Comparison of ENCODE assay signal across 7 mouse cellular contexts in the genomic region with DNA sequence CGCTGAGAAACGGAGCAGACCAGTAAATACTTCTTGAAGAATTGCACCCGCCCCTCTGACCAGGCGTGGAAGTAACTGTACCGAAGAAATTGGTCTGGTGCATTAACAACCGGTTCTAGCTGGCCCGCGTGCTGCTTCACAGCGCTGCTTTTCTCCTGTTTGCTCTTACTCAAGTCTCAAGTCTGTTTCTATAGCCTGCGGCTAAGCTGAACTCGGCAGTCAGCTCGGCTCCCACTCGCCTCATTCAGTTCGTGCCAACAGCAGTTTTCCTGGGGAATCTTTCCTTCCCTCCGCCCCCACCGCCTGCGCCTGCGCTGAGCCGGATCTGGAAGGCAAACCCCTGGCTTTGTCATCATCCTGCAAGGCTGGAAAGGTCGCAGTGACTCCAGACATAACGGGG. TPM values are rescaled to one million over a fixed set of nuclear protein-coding genes. Genes with fewer than 3 reads are reported as not detected.
DNase-seq lines count a peak whose midpoint lies in the region; ATAC-seq and TF ChIP-seq lines count a peak whose summit lies in the region.

No protein-coding gene starts in this region.

- H3K36me3 ChIP-seq in forebrain, embryonic 12.5 days (replicated peaks) = no peaks in the 10 kb centered on the region
- no peaks in the 10 kb centered on the region for H3K36me3 ChIP-seq in heart, embryonic 13.5 days
- H3K36me3 ChIP-seq in kidney, postnatal 0 days (ENCODE audit: insufficient read depth, low read length) = no peaks in the 10 kb centered on the region
- no peaks in the 10 kb centered on the region for H3K36me3 ChIP-seq in liver, embryonic 13.5 days

- H3K9ac ChIP-seq in forebrain, embryonic 12.5 days = peak overlapping the region; percentile 2; the same call in 1 of the 2 replicates
- peak overlapping the region; percentile 73 for H3K9ac ChIP-seq in heart, embryonic 13.5 days
- no peak overlapping the region for H3K9ac ChIP-seq in kidney, postnatal 0 days (ENCODE audit: low read depth, low read length)
- no peak overlapping the region for H3K9ac ChIP-seq in liver, embryonic 13.5 days

- peak overlapping the region; percentile 18; the same call in 1 of the 2 replicates for H3K4me3 ChIP-seq in forebrain, embryonic 12.5 days (replicated peaks)
- peak overlapping the region; percentile 48 for H3K4me3 ChIP-seq in heart, embryonic 13.5 days
- peak overlapping the region; percentile 22 for H3K4me3 ChIP-seq in kidney, postnatal 0 days (replicated peaks; ENCODE audit: low read depth, low read length)
- no peak overlapping the region for H3K4me3 ChIP-seq in liver, embryonic 13.5 days (replicated peaks)
- H3K4me3 ChIP-seq in olfactory bulb, adult 2 months (ENCODE audit: insufficient read depth, low read depth, low read length) = 0 out of 2 replicates have a peak overlapping the region, but pooled peaks have one; percentile 8

- ATAC-seq in forebrain, embryonic 12.5 days (ENCODE audit: low FRiP score) = peak; percentile 62
- no peak for ATAC-seq in heart, embryonic 13.5 days (ENCODE audit: extremely low read depth, insufficient number of reproducible peaks, low FRiP score, low TSS enrichment)
- peak; percentile 67 for ATAC-seq in kidney, postnatal 0 days (replicated peaks; ENCODE audit: low FRiP score, low read depth)
- no peak for ATAC-seq in liver, embryonic 13.5 days (ENCODE audit: low read depth)

- WGBS in forebrain, embryonic 12.5 days = 23% methylated on average over 21 of the region's 21 CpGs
- 15% methylated on average over 21 of the region's 21 CpGs for WGBS in heart, embryonic 13.5 days
- 15% methylated on average over 21 of the region's 21 CpGs for WGBS in kidney, postnatal 0 days
- 32% methylated on average over 21 of the region's 21 CpGs for WGBS in liver, embryonic 13.5 days (ENCODE audit: insufficient replicate concordance)
- WGBS in olfactory bulb, adult 2 months = 4% methylated on average over 21 of the region's 21 CpGs

- H3K27me3 ChIP-seq in forebrain, embryonic 12.5 days = no peaks in the 10 kb centered on the region
- peaks cover 10% of the 10 kb centered on the region; the same call in 1 of the 2 replicates for H3K27me3 ChIP-seq in heart, embryonic 13.5 days (replicated peaks)
- H3K27me3 ChIP-seq in kidney, postnatal 0 days (ENCODE audit: insufficient read depth, low read length) = no peaks in the 10 kb centered on the region
- no peaks in the 10 kb centered on the region for H3K27me3 ChIP-seq in liver, embryonic 13.5 days

- peak overlapping the region; percentile 35 for H3K4me2 ChIP-seq in forebrain, embryonic 12.5 days
- peak overlapping the region; percentile 72 for H3K4me2 ChIP-seq in heart, embryonic 13.5 days
- peak overlapping the region; percentile 55 for H3K4me2 ChIP-seq in kidney, postnatal 0 days (ENCODE audit: low read length)
- peak overlapping the region; percentile 32 for H3K4me2 ChIP-seq in liver, embryonic 13.5 days

- peak; percentile 87 for DNase-seq in brain, adult 2 months (ENCODE audit: low read depth, low spot score)
- peak; percentile 74 for DNase-seq in kidney, postnatal 0 days (ENCODE audit: low spot score)
- DNase-seq in liver, embryonic 13.5 days = no peak
- no peak for DNase-seq in spleen, postnatal 4 days (ENCODE audit: low spot score in 2 of 2)

- no peak for TF ChIP-seq CTCF in kidney, postnatal 0 days (IDR thresholded peaks at IDR 0.05; ENCODE audit: low read depth)
- TF ChIP-seq CTCF in olfactory bulb, adult 2 months (IDR thresholded peaks at IDR 0.05; ENCODE audit: insufficient read depth, low read depth, low read length) = no peak

- H3K27ac ChIP-seq in forebrain, embryonic 12.5 days = peak overlapping the region; percentile 57
- H3K27ac ChIP-seq in heart, embryonic 13.5 days (replicated peaks) = peak overlapping the region; percentile 58; the same call in 1 of the 2 replicates
- H3K27ac ChIP-seq in kidney, postnatal 0 days = no peak overlapping the region; the same call in 1 of the 2 replicates
- H3K27ac ChIP-seq in liver, embryonic 13.5 days = no peak overlapping the region
- H3K27ac ChIP-seq in olfactory bulb, adult 2 months (ENCODE audit: insufficient read depth, low read depth, low read length) = no peak overlapping the region

- peaks cover 4% of the 10 kb centered on the region; the same call in 1 of the 2 replicates for H3K9me3 ChIP-seq in forebrain, embryonic 12.5 days
- no peaks in the 10 kb centered on the region for H3K9me3 ChIP-seq in heart, embryonic 13.5 days
- no peaks in the 10 kb centered on the region for H3K9me3 ChIP-seq in kidney, postnatal 0 days (replicated peaks; ENCODE audit: low read length)
- no peaks in the 10 kb centered on the region; the same call in 1 of the 2 replicates for H3K9me3 ChIP-seq in liver, embryonic 13.5 days (replicated peaks)

- no peak for TF ChIP-seq POLR2A in olfactory bulb, adult 2 months (IDR thresholded peaks at IDR 0.05; ENCODE audit: insufficient read depth, low read depth, low read length)

- H3K4me1 ChIP-seq in forebrain, embryonic 12.5 days = peaks cover 46% of the 10 kb centered on the region
- peaks cover 24% of the 10 kb centered on the region for H3K4me1 ChIP-seq in heart, embryonic 13.5 days
- H3K4me1 ChIP-seq in kidney, postnatal 0 days (replicated peaks; ENCODE audit: insufficient read depth, low read length) = 0 out of 2 replicates have a peak, but pooled peaks cover 10% of the 10 kb centered on the region
- H3K4me1 ChIP-seq in liver, embryonic 13.5 days (replicated peaks) = no peaks in the 10 kb centered on the region; the same call in 1 of the 2 replicates
- peaks cover 11% of the 10 kb centered on the region for H3K4me1 ChIP-seq in olfactory bulb, adult 2 months (ENCODE audit: control insufficient read depth, insufficient read depth, low read length)

RNA-seq across cellular contexts. Expression of gene Bcl9, which starts 14.3 kb away (rescaled TPM):
- polyA plus RNA-seq in forebrain, embryonic 12.5 days (2016; fragmentation: Nextera tagmentation; extraction: Ambion mirVana) = 82.8 and 91.9 TPM in 2 replicates
- 37.7 and 39.9 TPM in 2 replicates for polyA plus RNA-seq in heart, embryonic 13.5 days (2015; fragmentation: Nextera tagmentation; extraction: Ambion mirVana)
- polyA plus RNA-seq in kidney, postnatal 0 days (2015; fragmentation: Nextera tagmentation; extraction: Ambion mirVana) = 42.0 and 43.7 TPM in 2 replicates
- 4.4 and 4.5 TPM in 2 replicates for polyA plus RNA-seq in liver, embryonic 13.5 days (2015; fragmentation: Nextera tagmentation; extraction: Ambion mirVana)
- not detected in 2 replicates for polyA plus RNA-seq in olfactory bulb, adult 2 months (2012; ENCODE audit: insufficient read depth, insufficient read length, low replicate concordance, missing spikeins)

Comparison
In these comparisons a context has a peak if more than half of its experiments do, and no peak if none do; other contexts are left out.
1. DNase-seq: peak in brain, adult 2 months (single experiment) and kidney, postnatal 0 days (single experiment); none in liver, embryonic 13.5 days (single experiment) and spleen, postnatal 4 days (0 of 2).
2. ATAC-seq: peak in forebrain, embryonic 12.5 days (single experiment) and kidney, postnatal 0 days (single experiment); none in heart, embryonic 13.5 days (single experiment) and liver, embryonic 13.5 days (single experiment).
3. H3K27ac ChIP-seq: peak in forebrain, embryonic 12.5 days (single experiment) and heart, embryonic 13.5 days (single experiment); none in kidney, postnatal 0 days (single experiment), liver, embryonic 13.5 days (single experiment) and olfactory bulb, adult 2 months (single experiment).
4. H3K9ac ChIP-seq: peak in forebrain, embryonic 12.5 days (single experiment) and heart, embryonic 13.5 days (single experiment); none in kidney, postnatal 0 days (single experiment) and liver, embryonic 13.5 days (single experiment).
5. Peak in every context shown above with its lines, with median percentiles within 50 percentile points of each other: H3K4me2 ChIP-seq.